Mouse (Mus musculus): Measurements from ENCODE around the gene Fblim1. TPM values are rescaled to one million over a fixed set of nuclear protein-coding genes. Genes with fewer than 3 reads are reported as not detected.
A peak's percentile ranks its signal among the peaks of the same experiment; 100 is the strongest.

The Fblim1 gene
- polyA plus RNA-seq, 1 experiment from 2014 or later = 1.7 TPM

- no peak overlapping the region for H3K9ac ChIP-seq
- H3K27me3 ChIP-seq = peaks cover 5% of the 10 kb centered on the region; the same call in 1 of the 2 replicates
- no peaks in the 10 kb centered on the region for H3K36me3 ChIP-seq (replicated peaks)
- no peak overlapping the region for H3K4me2 ChIP-seq
- H3K4me1 ChIP-seq (replicated peaks) = peaks cover 20% of the 10 kb centered on the region
- no peak for ATAC-seq (ENCODE audit: insufficient read depth)
- H3K9me3 ChIP-seq (replicated peaks) = no peaks in the 10 kb centered on the region
- WGBS (ENCODE audit: insufficient replicate concordance) = 77% methylated on average over 7 of the region's 7 CpGs
- H3K4me3 ChIP-seq (replicated peaks) = no peak overlapping the region
- H3K27ac ChIP-seq (replicated peaks) = no peak overlapping the region
Measured at GRCm38 (mm10) chr4:141576877-141577276, 29.0 kb downstream of the Fblim1 start.

- Histone ChIP-seq H3K27ac (replicated peaks) (no peak overlapping the region), H3K4me1 (replicated peaks) (peaks cover 20% of the 10 kb centered on the region), H3K27me3 (peaks cover 5% of the 10 kb centered on the region; the same call in 1 of the 2 replicates), H3K36me3 (replicated peaks) (no peaks in the 10 kb centered on the region), H3K4me2 (no peak overlapping the region), H3K9ac (no peak overlapping the region), H3K9me3 (replicated peaks) (no peaks in the 10 kb centered on the region), H3K4me3 (replicated peaks) (no peak overlapping the region)
- 68% methylated on average over 11 of the region's 11 CpGs for WGBS (ENCODE audit: insufficient replicate concordance)
- no peak for ATAC-seq (ENCODE audit: insufficient read depth)
Measured at GRCm38 (mm10) chr4:141576404-141576803, 29.5 kb downstream of the Fblim1 start.

GRCm38 (mm10) chr4:141574789-141575702 lies 30.9 kb downstream of the Fblim1 start:
- peak overlapping the region; percentile 16; the same call in 1 of the 2 replicates for H3K4me2 ChIP-seq
- no peak overlapping the region for H3K4me3 ChIP-seq (replicated peaks)
- no peaks in the 10 kb centered on the region for H3K36me3 ChIP-seq (replicated peaks)
- peaks cover 5% of the 10 kb centered on the region; the same call in 1 of the 2 replicates for H3K27me3 ChIP-seq
- H3K9me3 ChIP-seq (replicated peaks) = no peaks in the 10 kb centered on the region
- H3K27ac ChIP-seq (replicated peaks) = no peak overlapping the region
- 37% methylated on average over 27 of the region's 27 CpGs for WGBS (ENCODE audit: insufficient replicate concordance)
- H3K9ac ChIP-seq = no peak overlapping the region
- ATAC-seq (ENCODE audit: insufficient read depth) = no peak
- H3K4me1 ChIP-seq (replicated peaks) = peaks cover 25% of the 10 kb centered on the region

- peaks cover 19% of the 10 kb centered on the region for H3K4me1 ChIP-seq (replicated peaks)
- H3K27me3 ChIP-seq = peaks cover 5% of the 10 kb centered on the region; the same call in 1 of the 2 replicates
- H3K9ac ChIP-seq = no peak overlapping the region
- no peak overlapping the region for H3K4me2 ChIP-seq
- H3K27ac ChIP-seq (replicated peaks) = peak overlapping the region; percentile 64; the same call in 1 of the 2 replicates
- no peaks in the 10 kb centered on the region for H3K36me3 ChIP-seq (replicated peaks)
- no peak overlapping the region for H3K4me3 ChIP-seq (replicated peaks)
- ATAC-seq (ENCODE audit: insufficient read depth) = peak; percentile 22; the same call in 1 of the 2 replicates
- no peaks in the 10 kb centered on the region for H3K9me3 ChIP-seq (replicated peaks)
- 27% methylated on average over 6 of the region's 6 CpGs for WGBS (ENCODE audit: insufficient replicate concordance)
Measured at GRCm38 (mm10) chr4:141573359-141573966, 32.4 kb downstream of the Fblim1 start.

GRCm38 (mm10) chr4:141572668-141573358 lies 33.1 kb downstream of the Fblim1 start:
- Histone ChIP-seq H3K4me3 (replicated peaks) (no peak overlapping the region), H3K9me3 (replicated peaks) (no peaks in the 10 kb centered on the region), H3K9ac (no peak overlapping the region), H3K4me2 (peak overlapping the region; percentile 25; the same call in 1 of the 2 replicates), H3K27ac (replicated peaks) (peak overlapping the region; percentile 64), H3K36me3 (replicated peaks) (no peaks in the 10 kb centered on the region), H3K4me1 (replicated peaks) (peaks cover 17% of the 10 kb centered on the region), H3K27me3 (peaks cover 5% of the 10 kb centered on the region; the same call in 1 of the 2 replicates)
- no peak for ATAC-seq (ENCODE audit: insufficient read depth)
- WGBS (ENCODE audit: insufficient replicate concordance) = 41% methylated on average over 7 of the region's 7 CpGs

- H3K27me3 ChIP-seq = peaks cover 5% of the 10 kb centered on the region; the same call in 1 of the 2 replicates
- H3K27ac ChIP-seq (replicated peaks) = no peak overlapping the region
- ATAC-seq (ENCODE audit: insufficient read depth) = no peak
- 64% methylated on average over 10 of the region's 10 CpGs for WGBS (ENCODE audit: insufficient replicate concordance)
- H3K4me3 ChIP-seq (replicated peaks) = no peak overlapping the region
- peaks cover 17% of the 10 kb centered on the region for H3K4me1 ChIP-seq (replicated peaks)
- H3K4me2 ChIP-seq = no peak overlapping the region
- H3K9ac ChIP-seq = no peak overlapping the region
- H3K36me3 ChIP-seq (replicated peaks) = no peaks in the 10 kb centered on the region
- H3K9me3 ChIP-seq (replicated peaks) = no peaks in the 10 kb centered on the region
Measured at GRCm38 (mm10) chr4:141571934-141572333, 34.0 kb downstream of the Fblim1 start.

GRCm38 (mm10) chr4:141571337-141571739 lies 34.6 kb downstream of the Fblim1 start:
- Histone ChIP-seq H3K9me3 (replicated peaks) (no peaks in the 10 kb centered on the region), H3K4me3 (replicated peaks) (no peak overlapping the region), H3K4me2 (no peak overlapping the region), H3K36me3 (replicated peaks) (no peaks in the 10 kb centered on the region), H3K27ac (replicated peaks) (no peak overlapping the region), H3K27me3 (peaks cover 5% of the 10 kb centered on the region; the same call in 1 of the 2 replicates), H3K9ac (no peak overlapping the region), H3K4me1 (replicated peaks) (peaks cover 17% of the 10 kb centered on the region)
- no peak for ATAC-seq (ENCODE audit: insufficient read depth)
- 28% methylated on average over 6 of the region's 6 CpGs for WGBS (ENCODE audit: insufficient replicate concordance)

- Histone ChIP-seq H3K36me3 (replicated peaks) (no peaks in the 10 kb centered on the region), H3K4me3 (replicated peaks) (no peak overlapping the region), H3K27me3 (peaks cover 5% of the 10 kb centered on the region; the same call in 1 of the 2 replicates), H3K9ac (no peak overlapping the region), H3K4me2 (no peak overlapping the region), H3K4me1 (replicated peaks) (peaks cover 17% of the 10 kb centered on the region), H3K27ac (replicated peaks) (0 out of 2 replicates have a peak overlapping the region, but pooled peaks have one; percentile 14), H3K9me3 (replicated peaks) (no peaks in the 10 kb centered on the region)
- 43% methylated on average over 1 of the region's 1 CpGs for WGBS (ENCODE audit: insufficient replicate concordance)
- ATAC-seq (ENCODE audit: insufficient read depth) = no peak
Measured at GRCm38 (mm10) chr4:141570821-141571220, 35.1 kb downstream of the Fblim1 start.

GRCm38 (mm10) chr4:141570004-141570403 lies 35.9 kb downstream of the Fblim1 start:
- H3K9ac ChIP-seq = no peak overlapping the region
- WGBS (ENCODE audit: insufficient replicate concordance) = 49% methylated on average over 6 of the region's 6 CpGs
- H3K27me3 ChIP-seq = peaks cover 5% of the 10 kb centered on the region; the same call in 1 of the 2 replicates
- H3K27ac ChIP-seq (replicated peaks) = 0 out of 2 replicates have a peak overlapping the region, but pooled peaks have one; percentile 0
- no peak overlapping the region for H3K4me3 ChIP-seq (replicated peaks)
- ATAC-seq (ENCODE audit: insufficient read depth) = peak; percentile 32
- no peaks in the 10 kb centered on the region for H3K9me3 ChIP-seq (replicated peaks)
- H3K4me2 ChIP-seq = no peak overlapping the region
- H3K4me1 ChIP-seq (replicated peaks) = peaks cover 13% of the 10 kb centered on the region
- no peaks in the 10 kb centered on the region for H3K36me3 ChIP-seq (replicated peaks)

GRCm38 (mm10) chr4:141568966-141569365 lies 36.9 kb downstream of the Fblim1 start:
- 74% methylated on average over 5 of the region's 5 CpGs for WGBS (ENCODE audit: insufficient replicate concordance)
- ATAC-seq (ENCODE audit: insufficient read depth) = no peak
- Histone ChIP-seq H3K9ac (no peak overlapping the region), H3K4me1 (replicated peaks) (peaks cover 13% of the 10 kb centered on the region; the same call in 1 of the 2 replicates), H3K36me3 (replicated peaks) (no peaks in the 10 kb centered on the region), H3K27me3 (peaks cover 5% of the 10 kb centered on the region; the same call in 1 of the 2 replicates), H3K27ac (replicated peaks) (no peak overlapping the region), H3K4me3 (replicated peaks) (no peak overlapping the region), H3K4me2 (no peak overlapping the region), H3K9me3 (replicated peaks) (no peaks in the 10 kb centered on the region)

All from liver, embryonic 15.5 days (tissue).